Mouse (Mus musculus): ENCODE results near the gene Vtn. TPM values are rescaled to one million over a fixed set of nuclear protein-coding genes. Genes with fewer than 3 reads are reported as not detected.
A peak's percentile ranks its signal among the peaks of the same experiment; 100 is the strongest.

Vtn gene
- polyA plus RNA-seq, 1 experiment from 2014 or later: 16.7 TPM

DNA sequence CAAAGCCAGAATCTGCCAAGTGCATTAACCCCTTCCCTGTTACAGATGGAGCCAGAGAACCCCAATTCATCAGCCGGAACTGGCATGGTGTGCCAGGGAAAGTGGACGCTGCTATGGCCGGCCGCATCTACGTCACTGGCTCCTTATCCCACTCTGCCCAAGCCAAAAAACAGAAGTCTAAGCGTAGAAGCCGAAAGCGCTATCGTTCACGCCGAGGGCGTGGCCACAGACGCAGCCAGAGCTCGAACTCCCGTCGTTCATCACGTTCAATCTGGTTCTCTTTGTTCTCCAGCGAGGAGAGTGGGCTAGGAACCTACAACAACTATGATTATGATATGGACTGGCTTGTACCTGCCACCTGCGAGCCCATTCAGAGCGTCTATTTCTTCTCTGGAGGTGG lies 2.6 kb downstream of the Vtn start:
- peaks cover 27% of the 10 kb centered on the region for H3K4me1 ChIP-seq
- WGBS: 82% methylated on average over 20 of the region's 20 CpGs
- no peak overlapping the region for H3K4me3 ChIP-seq
- peaks cover 17% of the 10 kb centered on the region for H3K36me3 ChIP-seq (replicated peaks)
- no peaks in the 10 kb centered on the region for H3K9me3 ChIP-seq
- H3K27ac ChIP-seq (replicated peaks): no peak overlapping the region
- DNase-seq (ENCODE audit: low spot score): no peak
- peaks cover 46% of the 10 kb centered on the region for H3K27me3 ChIP-seq (replicated peaks; ENCODE audit: low read depth, poor library complexity, severe bottlenecking)

DNA sequence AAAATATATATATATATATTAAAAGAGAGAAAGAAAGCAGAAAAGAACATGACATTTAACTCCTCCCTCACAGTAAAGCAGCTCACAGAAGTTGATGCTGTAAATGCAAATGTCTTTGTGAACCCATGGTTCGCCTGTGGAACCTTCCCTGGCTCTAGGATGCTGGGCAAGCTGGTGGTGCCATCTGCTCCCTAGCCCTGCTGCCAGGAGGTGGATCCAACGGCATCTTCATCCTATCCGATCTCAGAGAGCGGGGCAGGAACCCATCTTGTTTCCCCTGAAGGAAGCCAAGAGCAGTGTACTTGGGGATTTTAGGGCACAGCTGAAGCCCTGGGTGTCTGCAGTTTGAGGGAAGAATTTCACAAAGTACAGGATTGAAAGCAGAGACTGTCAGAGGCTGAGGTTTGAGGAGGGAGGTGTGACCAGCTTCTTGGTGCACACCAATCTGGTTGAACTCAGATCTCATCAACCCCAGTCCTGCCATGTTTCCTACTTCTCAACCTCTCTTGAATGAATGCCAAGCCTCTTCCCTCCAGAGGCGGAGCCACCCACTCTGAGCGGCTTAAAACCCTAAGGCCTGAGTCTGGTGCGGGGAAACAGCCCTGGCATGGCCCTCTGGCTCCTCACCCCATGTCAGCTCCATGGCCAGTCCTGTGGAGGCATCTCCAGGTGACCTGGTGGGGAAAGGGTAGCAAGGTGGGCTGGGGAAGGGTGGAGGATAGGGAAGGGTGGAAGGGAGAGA lies 4.2 kb downstream of the Vtn start, which contains the start of gene Sebox:
Sebox (plus strand) TSS at position 539 of the 742 bp plus-strand sequence.
- Histone ChIP-seq H3K27me3 (replicated peaks; ENCODE audit: low read depth, poor library complexity, severe bottlenecking) (peaks cover 39% of the 10 kb centered on the region), H3K36me3 (replicated peaks) (peaks cover 33% of the 10 kb centered on the region), H3K27ac (replicated peaks) (no peak within 1 kb of the TSS), H3K4me1 (peaks cover 11% of the 10 kb centered on the region), H3K4me3 (no peak within 1 kb of the TSS), H3K9me3 (no peaks in the 10 kb centered on the region)
- no peak for DNase-seq (ENCODE audit: low spot score)
- WGBS: 76% methylated on average over 7 of the region's 7 CpGs

DNA sequence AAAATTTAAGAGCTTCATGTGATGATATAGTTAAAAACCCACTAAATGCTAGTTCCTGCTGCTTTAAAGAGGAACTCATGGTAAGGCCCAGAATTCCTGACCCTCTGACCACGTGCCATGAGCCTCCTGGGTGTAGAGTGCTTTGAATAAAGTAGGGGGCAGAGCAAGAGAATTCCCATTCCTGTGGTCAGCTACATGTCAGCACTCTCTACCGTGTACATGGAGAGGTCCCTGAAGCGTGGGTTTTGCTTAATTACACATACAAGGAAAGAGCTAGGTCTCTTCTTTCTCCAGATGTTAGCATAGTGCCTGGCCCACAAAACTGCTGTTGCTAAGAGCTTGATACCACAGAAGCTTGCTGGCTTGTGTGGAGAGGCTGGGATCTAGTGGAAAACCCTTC lies 6.5 kb downstream of the Vtn start:
- Histone ChIP-seq H3K27me3 (replicated peaks; ENCODE audit: low read depth, poor library complexity, severe bottlenecking) (peaks cover 16% of the 10 kb centered on the region), H3K4me3 (no peak overlapping the region), H3K27ac (replicated peaks) (no peak overlapping the region), H3K4me1 (no peaks in the 10 kb centered on the region; the same call in 1 of the 2 replicates), H3K9me3 (no peaks in the 10 kb centered on the region), H3K36me3 (replicated peaks) (peaks cover 54% of the 10 kb centered on the region)
- 79% methylated on average over 3 of the region's 3 CpGs for WGBS
- no peak for DNase-seq (ENCODE audit: low spot score)

DNA sequence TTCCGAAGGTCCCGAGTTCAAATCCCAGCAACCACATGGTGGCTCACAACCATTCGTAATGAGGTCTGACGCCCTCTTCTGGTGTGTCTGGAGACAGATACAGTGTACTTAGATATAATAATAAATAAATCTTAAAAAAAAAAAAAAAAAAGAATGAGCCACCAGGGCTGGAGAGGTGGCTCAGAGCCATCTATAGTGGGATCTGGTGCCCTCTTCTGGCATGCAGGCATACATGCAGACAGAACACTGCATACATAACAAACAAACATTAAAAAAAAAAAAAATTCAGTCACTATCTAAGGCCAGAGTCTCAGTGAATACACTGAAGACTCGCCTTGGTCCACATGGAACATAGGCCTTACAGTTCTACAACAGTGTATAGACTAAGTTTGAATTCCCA lies 10.3 kb downstream of the Vtn start:
- H3K36me3 ChIP-seq (replicated peaks): peaks cover 62% of the 10 kb centered on the region
- no peak for DNase-seq (ENCODE audit: low spot score)
- no peaks in the 10 kb centered on the region for H3K27me3 ChIP-seq (replicated peaks; ENCODE audit: low read depth, poor library complexity, severe bottlenecking)
- no peak overlapping the region for H3K27ac ChIP-seq (replicated peaks)
- H3K4me1 ChIP-seq: peaks cover 22% of the 10 kb centered on the region
- H3K4me3 ChIP-seq: no peak overlapping the region
- WGBS: 82% methylated on average over 5 of the region's 5 CpGs
- no peaks in the 10 kb centered on the region for H3K9me3 ChIP-seq

DNA sequence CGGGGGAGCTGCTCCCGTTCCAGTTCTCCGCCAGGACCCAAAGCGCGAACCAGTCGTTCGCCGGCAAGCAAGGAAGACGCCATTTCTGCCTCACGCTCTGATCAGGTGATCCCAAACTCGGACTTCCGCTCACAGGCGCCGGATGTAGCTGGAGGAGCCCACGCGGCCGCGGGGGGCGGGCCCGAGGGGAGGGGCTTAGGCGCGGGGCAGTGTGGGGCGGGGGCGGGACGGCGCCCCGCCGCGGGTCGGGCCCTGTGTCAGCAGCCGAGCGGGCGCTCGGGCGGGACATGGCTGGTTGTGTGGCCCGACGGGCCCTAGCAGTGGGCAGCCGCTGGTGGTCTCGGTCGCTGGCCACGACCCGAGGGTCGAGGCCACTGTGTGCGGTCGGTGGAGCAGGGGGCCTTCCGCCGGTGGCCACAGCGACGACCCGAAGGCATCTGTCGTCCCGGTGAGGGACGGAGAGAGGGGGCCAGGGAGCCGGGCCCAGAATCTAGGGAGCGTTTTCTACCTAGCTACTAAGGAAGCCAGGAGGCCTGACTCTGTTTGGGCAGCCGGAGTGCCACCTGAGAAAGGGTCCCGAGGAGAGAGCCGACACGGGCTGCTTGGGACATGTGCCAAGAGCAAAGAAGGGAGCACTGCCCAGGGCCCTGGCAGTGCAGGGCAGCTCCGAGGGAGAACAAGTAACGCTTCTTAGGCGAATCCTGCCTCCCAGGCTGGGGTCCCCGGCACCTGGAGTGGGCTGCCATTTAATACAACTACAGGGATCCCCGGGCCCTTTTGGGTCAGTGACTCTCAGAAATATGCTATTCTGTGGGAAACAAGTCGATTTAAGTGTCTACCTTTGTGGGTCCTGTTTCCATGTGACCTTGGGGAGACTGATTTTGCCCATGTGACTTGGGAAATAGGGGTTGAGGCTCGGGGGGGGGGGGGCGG lies 13.4 kb downstream of the Vtn start, which contains the start of the genes Tmem199 and Poldip2:
Tmem199 (minus strand) TSS at position 148 of the 933 bp plus-strand sequence.
Poldip2 (plus strand) TSS at position 169 of the 933 bp plus-strand sequence.
- peak within 1 kb of the TSS; percentile 86 for H3K4me3 ChIP-seq
- under 1% methylated on average over 67 of the region's 67 CpGs for WGBS
- no peaks in the 10 kb centered on the region for H3K27me3 ChIP-seq (replicated peaks; ENCODE audit: low read depth, poor library complexity, severe bottlenecking)
- peaks cover 66% of the 10 kb centered on the region for H3K36me3 ChIP-seq (replicated peaks)
- peak; percentile 97 for DNase-seq (ENCODE audit: low spot score)
- peaks cover 22% of the 10 kb centered on the region for H3K4me1 ChIP-seq
- H3K27ac ChIP-seq (replicated peaks): peak within 1 kb of the TSS; percentile 94
- H3K9me3 ChIP-seq: no peaks in the 10 kb centered on the region

DNA sequence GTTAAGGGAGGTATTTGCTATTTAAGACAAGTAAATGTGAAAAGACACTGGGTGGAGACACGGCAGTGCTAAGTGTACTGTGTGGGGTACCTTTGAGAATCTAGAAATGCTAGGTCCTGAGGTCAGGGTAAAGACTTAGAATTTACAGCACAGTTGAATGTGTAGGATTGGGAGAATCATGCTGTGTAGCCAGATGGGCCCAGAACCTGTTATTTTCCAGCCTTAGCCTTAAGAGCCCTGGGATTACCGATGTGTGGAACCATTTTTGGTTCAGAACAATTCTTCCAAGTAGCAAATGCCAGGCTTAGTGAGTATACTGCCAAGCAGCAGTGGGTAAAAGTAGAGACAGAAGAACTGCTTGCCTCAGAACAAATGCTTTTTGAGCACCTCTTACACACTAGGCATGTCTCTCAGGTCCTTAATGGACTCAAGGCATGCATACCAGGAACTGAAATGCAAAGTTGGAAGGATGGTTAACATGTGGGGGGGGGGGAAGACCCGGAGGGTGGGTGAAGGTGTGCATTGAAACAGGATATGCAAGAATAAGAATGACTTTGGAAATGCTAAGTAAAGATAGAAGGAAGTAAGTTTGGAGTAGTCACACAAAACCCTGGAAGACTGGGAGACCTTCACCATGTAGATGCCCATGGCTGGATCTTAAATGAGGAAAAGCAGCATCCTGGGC lies 14.4 kb downstream of the Vtn start:
- Histone ChIP-seq H3K4me1 (peaks cover 22% of the 10 kb centered on the region), H3K9me3 (no peaks in the 10 kb centered on the region), H3K4me3 (peak overlapping the region; percentile 86), H3K27ac (replicated peaks) (peak overlapping the region; percentile 94), H3K36me3 (replicated peaks) (peaks cover 66% of the 10 kb centered on the region), H3K27me3 (replicated peaks; ENCODE audit: low read depth, poor library complexity, severe bottlenecking) (no peaks in the 10 kb centered on the region)
- no peak for DNase-seq (ENCODE audit: low spot score)
- WGBS: 85% methylated on average over 3 of the region's 3 CpGs

DNA sequence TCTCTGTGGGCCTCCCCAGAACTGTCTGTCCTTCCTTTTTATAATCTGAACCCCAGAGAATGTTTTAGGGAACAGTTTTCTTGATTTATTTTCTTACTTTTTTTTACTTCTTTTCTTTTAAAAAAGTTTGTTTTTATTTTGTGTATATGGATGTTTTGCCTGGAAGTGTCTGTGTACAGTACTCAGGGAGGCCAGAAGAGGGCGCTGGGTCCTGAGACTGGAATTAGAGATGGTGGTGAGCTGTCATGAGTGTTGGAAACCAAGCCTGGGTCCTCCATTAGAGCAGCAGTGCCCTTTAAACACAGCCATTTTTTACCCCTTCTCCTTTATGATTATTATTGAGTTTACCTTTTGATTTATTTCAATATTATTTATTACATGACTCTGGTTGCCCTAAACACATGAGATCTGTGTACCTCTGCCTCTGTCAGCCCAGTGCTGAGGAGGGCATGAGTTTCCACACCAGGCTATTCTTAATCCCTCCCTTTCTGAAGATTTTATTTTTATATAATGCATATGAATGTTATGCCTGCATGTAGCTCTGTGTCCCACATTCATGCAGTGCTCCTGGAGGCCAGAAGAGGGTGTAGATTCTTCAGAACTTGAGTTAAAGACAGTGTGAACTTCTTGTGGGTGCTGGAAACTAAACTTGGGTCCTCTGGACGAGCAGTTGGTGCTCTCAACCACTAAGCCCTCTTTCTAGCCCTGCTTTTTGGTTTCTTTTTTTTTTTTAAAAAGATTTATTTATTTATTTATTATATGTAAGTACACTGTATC lies 16.8 kb downstream of the Vtn start:
- H3K4me1 ChIP-seq: peaks cover 22% of the 10 kb centered on the region
- no peak overlapping the region for H3K27ac ChIP-seq (replicated peaks)
- H3K27me3 ChIP-seq (replicated peaks; ENCODE audit: low read depth, poor library complexity, severe bottlenecking): no peaks in the 10 kb centered on the region
- WGBS: 56% methylated on average over 2 of the region's 2 CpGs
- peaks cover 71% of the 10 kb centered on the region for H3K36me3 ChIP-seq (replicated peaks)
- H3K9me3 ChIP-seq: no peaks in the 10 kb centered on the region
- no peak for DNase-seq (ENCODE audit: low spot score)
- H3K4me3 ChIP-seq: no peak overlapping the region

DNA sequence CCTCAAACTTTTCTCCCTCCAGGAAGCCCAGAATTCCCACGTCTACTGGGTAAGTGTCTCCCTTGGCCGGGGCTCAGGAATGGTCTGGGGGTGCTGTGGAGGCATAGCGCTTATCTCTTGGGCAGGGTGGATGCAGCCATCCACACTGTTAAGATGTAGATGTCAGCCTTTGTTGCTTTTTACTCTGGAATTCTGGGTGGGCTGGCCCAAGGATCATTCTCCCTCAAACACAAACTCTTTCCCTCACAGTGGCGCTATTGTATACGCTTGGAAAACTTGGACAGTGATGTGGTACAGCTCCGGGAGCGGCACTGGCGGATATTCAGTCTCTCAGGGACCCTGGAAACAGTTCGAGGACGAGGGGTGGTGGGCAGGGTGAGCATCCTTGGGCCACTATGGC lies 20.0 kb downstream of the Vtn start:
- Histone ChIP-seq H3K9me3 (no peaks in the 10 kb centered on the region), H3K4me1 (0 out of 2 replicates have a peak, but pooled peaks cover under 1% of the 10 kb centered on the region), H3K27ac (replicated peaks) (no peak overlapping the region), H3K36me3 (replicated peaks) (peaks cover 97% of the 10 kb centered on the region), H3K4me3 (no peak overlapping the region), H3K27me3 (replicated peaks; ENCODE audit: low read depth, poor library complexity, severe bottlenecking) (no peaks in the 10 kb centered on the region)
- DNase-seq (ENCODE audit: low spot score): no peak
- WGBS: 95% methylated on average over 10 of the region's 10 CpGs

DNA sequence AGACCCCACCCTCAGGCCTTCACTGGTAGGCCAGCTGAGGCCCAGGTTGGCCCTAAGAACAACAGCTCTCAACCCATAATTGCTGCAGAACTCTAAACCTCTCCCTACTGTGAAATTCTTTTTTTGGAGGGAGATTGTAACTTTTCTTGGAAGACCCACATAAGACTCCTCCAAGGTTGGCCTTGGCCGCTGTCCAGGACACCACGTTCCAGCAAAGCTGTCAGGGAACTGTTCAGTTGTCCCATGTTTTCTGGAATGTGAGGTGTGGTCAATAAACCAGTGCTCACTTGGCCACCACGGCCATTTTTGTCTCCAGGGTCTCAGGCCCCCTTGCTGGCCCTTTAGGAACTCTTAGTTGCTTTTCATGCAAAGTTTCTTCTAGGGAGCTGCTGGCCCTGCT lies 23.0 kb downstream of the Vtn start:
- Histone ChIP-seq H3K27me3 (replicated peaks; ENCODE audit: low read depth, poor library complexity, severe bottlenecking) (no peaks in the 10 kb centered on the region), H3K9me3 (no peaks in the 10 kb centered on the region), H3K27ac (replicated peaks) (no peak overlapping the region), H3K36me3 (replicated peaks) (peaks cover 97% of the 10 kb centered on the region), H3K4me1 (no peaks in the 10 kb centered on the region), H3K4me3 (no peak overlapping the region)
- DNase-seq (ENCODE audit: low spot score): no peak
- WGBS: 96% methylated on average over 3 of the region's 3 CpGs

DNA sequence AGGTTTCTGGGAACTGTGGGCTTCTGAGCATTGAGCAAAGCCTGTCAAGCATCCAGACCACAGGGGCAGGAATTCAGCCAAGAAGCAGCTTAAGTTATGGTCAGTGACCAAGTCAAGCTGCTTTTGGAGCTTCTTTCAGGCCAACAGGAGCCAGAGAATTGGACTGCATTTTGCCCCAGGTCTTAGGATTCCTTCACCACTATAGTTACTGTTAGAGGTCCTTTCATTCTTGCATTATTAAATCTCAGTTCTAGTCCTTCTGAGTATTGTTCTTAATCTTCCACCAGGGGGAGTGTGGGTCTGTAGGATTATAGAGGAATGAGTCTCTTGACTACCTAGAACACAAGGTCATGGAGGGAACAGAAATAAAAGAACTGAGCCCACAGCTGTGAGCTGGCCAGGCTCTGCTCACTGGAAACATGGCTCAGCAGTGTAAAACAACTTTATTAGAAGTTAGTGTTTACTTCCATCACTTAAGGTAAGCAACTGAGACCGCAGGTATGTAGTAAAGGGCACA lies 23.6 kb downstream of the Vtn start:
- H3K27me3 ChIP-seq (replicated peaks; ENCODE audit: low read depth, poor library complexity, severe bottlenecking): no peaks in the 10 kb centered on the region
- H3K36me3 ChIP-seq (replicated peaks): peaks cover 100% of the 10 kb centered on the region
- no peaks in the 10 kb centered on the region for H3K4me1 ChIP-seq
- H3K9me3 ChIP-seq: no peaks in the 10 kb centered on the region
- WGBS: 90% methylated on average over 1 of the region's 1 CpGs
- no peak overlapping the region for H3K27ac ChIP-seq (replicated peaks)
- DNase-seq (ENCODE audit: low spot score): no peak
- H3K4me3 ChIP-seq: no peak overlapping the region

DNA sequence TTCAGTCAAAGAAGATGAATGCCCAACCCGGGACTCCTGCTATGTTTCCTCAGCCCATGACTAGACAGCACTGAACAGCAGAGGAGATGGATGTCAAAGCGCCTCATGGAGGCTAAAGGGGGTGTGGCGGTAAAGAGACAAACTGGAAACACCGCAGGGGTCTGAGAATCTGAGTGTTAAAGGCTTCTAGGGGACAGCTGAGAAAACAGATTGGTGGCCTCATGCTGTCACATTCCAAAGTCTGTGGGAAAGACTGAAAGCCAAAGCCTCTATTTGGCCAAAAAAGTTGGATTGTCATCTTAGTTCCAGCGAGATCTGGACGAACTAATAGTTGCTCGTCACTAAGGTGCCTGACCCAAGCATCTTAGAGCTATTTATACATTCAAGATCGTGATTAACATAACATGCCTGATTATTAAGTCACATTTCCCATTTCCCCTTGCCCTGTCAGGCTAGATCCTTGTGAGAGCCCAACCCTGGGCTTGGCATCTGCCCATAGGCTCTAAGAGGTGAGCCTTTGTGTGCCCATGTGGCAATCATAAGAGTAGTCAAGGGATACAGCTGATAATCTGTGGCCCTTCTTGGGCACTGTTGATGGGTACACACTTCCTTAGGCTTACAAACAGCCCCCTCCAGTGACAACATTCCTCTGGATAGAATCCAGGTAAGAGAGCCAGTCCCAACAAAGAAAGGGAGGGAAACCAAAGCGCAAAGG lies 24.5 kb downstream of the Vtn start:
- H3K4me1 ChIP-seq: no peaks in the 10 kb centered on the region
- H3K27ac ChIP-seq (replicated peaks): no peak overlapping the region
- 84% methylated on average over 9 of the region's 9 CpGs for WGBS
- no peak overlapping the region for H3K4me3 ChIP-seq
- no peaks in the 10 kb centered on the region for H3K9me3 ChIP-seq
- peaks cover 100% of the 10 kb centered on the region for H3K36me3 ChIP-seq (replicated peaks)
- no peaks in the 10 kb centered on the region for H3K27me3 ChIP-seq (replicated peaks; ENCODE audit: low read depth, poor library complexity, severe bottlenecking)
- no peak for DNase-seq (ENCODE audit: low spot score)

All from embryonic facial prominence, embryonic 10.5 days (tissue).